Mouse (Mus musculus): ENCODE data around the gene Cpm. TPM values are rescaled to one million over a fixed set of nuclear protein-coding genes. Genes with fewer than 3 reads are reported as not detected.

The Cpm gene
- total RNA-seq, 1 experiment, result 4.8 TPM

DNA sequence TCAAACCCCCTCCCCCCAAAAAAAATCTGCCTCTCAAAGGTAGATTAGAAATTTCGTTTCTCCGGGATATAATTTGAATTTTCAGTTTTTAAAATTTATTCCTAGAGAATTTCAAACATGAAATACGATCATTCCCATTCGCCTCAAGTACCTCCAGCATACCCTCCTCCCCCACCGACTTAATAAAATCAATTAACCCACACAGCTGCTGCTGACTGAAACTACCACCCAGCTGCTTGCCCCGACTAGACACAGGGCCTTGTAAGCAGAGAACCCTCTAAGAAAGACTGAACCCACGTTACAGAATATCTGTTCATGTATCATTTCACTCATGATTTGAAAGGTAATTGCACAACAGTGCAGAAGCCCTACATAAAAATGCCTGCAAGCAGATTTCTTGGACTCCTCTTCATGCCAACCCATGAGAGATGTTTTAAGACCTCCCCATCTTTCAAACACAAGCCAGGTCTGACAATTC is 16.2 kb downstream of the Cpm start:
- H3K4me3 ChIP-seq (ENCODE audit: insufficient read depth in 1 of 2, low read depth in 1 of 2, low read length in 2 of 2, poor library complexity in 1 of 2, severe bottlenecking in 1 of 2), result no peak overlapping the region
- H3K9me3 ChIP-seq (ENCODE audit: control insufficient read depth, insufficient read depth, low read depth, low read length), result no peaks in the 10 kb centered on the region
- H3K9ac ChIP-seq (ENCODE audit: insufficient read depth, low read depth, low read length, poor library complexity, severe bottlenecking), result no peak overlapping the region
- DNase-seq (ENCODE audit: low read depth, low spot score), result no peak
- H3K36me3 ChIP-seq (ENCODE audit: control insufficient read depth, insufficient read depth, low read length, poor library complexity, severe bottlenecking), result no peaks in the 10 kb centered on the region
- TF ChIP-seq CHD2 (IDR thresholded peaks at IDR 0.05; ENCODE audit: low read depth, low read length) (no peak), HCFC1 (IDR thresholded peaks at IDR 0.05; ENCODE audit: borderline replicate concordance, insufficient read depth, low read length) (no peak), ZC3H11A (IDR thresholded peaks at IDR 0.05; ENCODE audit: borderline replicate concordance, low read depth, low read length) (no peak), MAFK (IDR thresholded peaks at IDR 0.05; ENCODE audit: insufficient read depth, low read depth, low read length) (no peak), ZNF384 (IDR thresholded peaks at IDR 0.05; ENCODE audit: low read depth, low read length) (no peak)
- in situ Hi-C loops (cut with MboI; ENCODE audit: low sequenced_read_pairs in 2 of 2, unreplicated experiment in 2 of 2), result no loop called here
- H3K27ac ChIP-seq (ENCODE audit: insufficient read depth, low read depth, low read length, poor library complexity, severe bottlenecking), result no peak overlapping the region
- peaks cover 9 to 12% of the 10 kb centered on the region in 2 experiments for H3K4me1 ChIP-seq (ENCODE audit: control insufficient read depth in 2 of 2, insufficient read depth in 2 of 2, low read length in 2 of 2, poor library complexity in 1 of 2)

DNA sequence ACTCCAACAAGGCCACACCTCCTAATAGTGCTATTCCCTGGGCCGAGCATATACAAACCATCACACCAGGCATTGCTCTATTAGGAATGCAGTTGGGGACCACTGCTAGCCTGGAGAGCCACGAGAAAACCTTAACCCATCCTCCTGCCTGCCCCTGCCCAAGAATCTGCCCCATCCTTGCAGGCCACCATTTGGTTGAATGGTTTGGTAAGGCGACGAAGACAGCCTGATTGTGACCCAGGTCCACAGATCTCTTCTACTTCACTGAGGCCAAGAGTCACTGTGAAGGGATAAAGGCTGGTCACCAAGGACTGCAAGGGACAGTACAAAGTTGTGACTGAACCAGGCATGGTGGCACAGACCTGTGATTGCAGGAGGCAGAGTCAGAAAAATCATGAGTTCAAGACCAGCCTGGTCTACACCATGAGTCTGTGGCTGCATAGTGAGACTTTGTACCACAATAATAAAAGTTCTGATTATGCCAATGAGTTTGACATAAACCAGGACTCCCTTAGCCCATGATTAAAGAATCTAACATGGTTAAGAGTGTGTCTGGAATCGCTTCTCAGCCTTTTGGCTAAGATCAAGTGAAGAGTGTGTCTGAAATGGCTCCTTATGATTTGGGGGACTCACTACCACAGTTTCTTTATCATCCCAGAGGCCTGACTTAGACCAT is 17.3 kb downstream of the Cpm start:
- Histone ChIP-seq H3K36me3 (ENCODE audit: control insufficient read depth, insufficient read depth, low read length, poor library complexity, severe bottlenecking) (no peaks in the 10 kb centered on the region), H3K9ac (ENCODE audit: insufficient read depth, low read depth, low read length, poor library complexity, severe bottlenecking) (no peak overlapping the region), H3K4me1 (ENCODE audit: control insufficient read depth in 2 of 2, insufficient read depth in 2 of 2, low read length in 2 of 2, poor library complexity in 1 of 2) (peaks cover 12 to 13% of the 10 kb centered on the region in 2 experiments), H3K4me3 (ENCODE audit: insufficient read depth in 1 of 2, low read depth in 1 of 2, low read length in 2 of 2, poor library complexity in 1 of 2, severe bottlenecking in 1 of 2) (no peak overlapping the region), H3K27ac (ENCODE audit: insufficient read depth, low read depth, low read length, poor library complexity, severe bottlenecking) (no peak overlapping the region), H3K9me3 (ENCODE audit: control insufficient read depth, insufficient read depth, low read depth, low read length) (no peaks in the 10 kb centered on the region)
- in situ Hi-C loops (cut with MboI; ENCODE audit: low sequenced_read_pairs in 2 of 2, unreplicated experiment in 2 of 2), result no loop called here
- DNase-seq (ENCODE audit: low read depth, low spot score), result no peak
- TF ChIP-seq ZC3H11A (IDR thresholded peaks at IDR 0.05; ENCODE audit: borderline replicate concordance, low read depth, low read length), result no peak
- TF ChIP-seq ZNF384 (IDR thresholded peaks at IDR 0.05; ENCODE audit: low read depth, low read length), result no peak
- TF ChIP-seq MAFK (IDR thresholded peaks at IDR 0.05; ENCODE audit: insufficient read depth, low read depth, low read length), result no peak
- TF ChIP-seq CHD2 (IDR thresholded peaks at IDR 0.05; ENCODE audit: low read depth, low read length), result no peak
- no peak for TF ChIP-seq HCFC1 (IDR thresholded peaks at IDR 0.05; ENCODE audit: borderline replicate concordance, insufficient read depth, low read length)

DNA sequence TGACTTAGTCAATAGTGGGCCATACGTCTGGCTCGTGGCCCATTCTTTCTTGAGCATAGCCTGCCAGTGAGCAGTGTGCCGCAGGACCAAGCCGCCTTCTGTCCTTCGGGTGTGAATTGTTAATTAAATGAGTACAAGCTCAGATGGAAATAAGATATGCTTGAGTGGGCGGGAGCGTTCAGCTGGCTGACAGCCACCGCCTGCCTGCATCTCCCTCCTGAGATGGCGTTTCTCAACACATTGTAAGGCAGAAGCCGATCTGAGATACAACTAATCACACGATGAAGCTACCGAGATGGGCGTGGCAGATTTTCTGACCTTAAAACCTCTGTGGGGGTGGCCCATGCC is 17.8 kb downstream of the Cpm start:
- no peak for TF ChIP-seq ZNF384 (IDR thresholded peaks at IDR 0.05; ENCODE audit: low read depth, low read length)
- TF ChIP-seq CHD2 (IDR thresholded peaks at IDR 0.05; ENCODE audit: low read depth, low read length), result no peak
- TF ChIP-seq ZC3H11A (IDR thresholded peaks at IDR 0.05; ENCODE audit: borderline replicate concordance, low read depth, low read length), result no peak
- TF ChIP-seq MAFK (IDR thresholded peaks at IDR 0.05; ENCODE audit: insufficient read depth, low read depth, low read length), result no peak
- no peak for TF ChIP-seq HCFC1 (IDR thresholded peaks at IDR 0.05; ENCODE audit: borderline replicate concordance, insufficient read depth, low read length)
- H3K36me3 ChIP-seq (ENCODE audit: control insufficient read depth, insufficient read depth, low read length, poor library complexity, severe bottlenecking), result no peaks in the 10 kb centered on the region
- in situ Hi-C loops (cut with MboI; ENCODE audit: low sequenced_read_pairs in 2 of 2, unreplicated experiment in 2 of 2), result no loop called here
- H3K9me3 ChIP-seq (ENCODE audit: control insufficient read depth, insufficient read depth, low read depth, low read length), result no peaks in the 10 kb centered on the region
- DNase-seq (ENCODE audit: low read depth, low spot score), result no peak
- H3K9ac ChIP-seq (ENCODE audit: insufficient read depth, low read depth, low read length, poor library complexity, severe bottlenecking), result no peak overlapping the region
- peaks cover 11 to 12% of the 10 kb centered on the region in 2 experiments for H3K4me1 ChIP-seq (ENCODE audit: control insufficient read depth in 2 of 2, insufficient read depth in 2 of 2, low read length in 2 of 2, poor library complexity in 1 of 2)
- H3K4me3 ChIP-seq (ENCODE audit: insufficient read depth in 1 of 2, low read depth in 1 of 2, low read length in 2 of 2, poor library complexity in 1 of 2, severe bottlenecking in 1 of 2), result no peak overlapping the region
- H3K27ac ChIP-seq (ENCODE audit: insufficient read depth, low read depth, low read length, poor library complexity, severe bottlenecking), result no peak overlapping the region; the same call in 1 of the 2 replicates

DNA sequence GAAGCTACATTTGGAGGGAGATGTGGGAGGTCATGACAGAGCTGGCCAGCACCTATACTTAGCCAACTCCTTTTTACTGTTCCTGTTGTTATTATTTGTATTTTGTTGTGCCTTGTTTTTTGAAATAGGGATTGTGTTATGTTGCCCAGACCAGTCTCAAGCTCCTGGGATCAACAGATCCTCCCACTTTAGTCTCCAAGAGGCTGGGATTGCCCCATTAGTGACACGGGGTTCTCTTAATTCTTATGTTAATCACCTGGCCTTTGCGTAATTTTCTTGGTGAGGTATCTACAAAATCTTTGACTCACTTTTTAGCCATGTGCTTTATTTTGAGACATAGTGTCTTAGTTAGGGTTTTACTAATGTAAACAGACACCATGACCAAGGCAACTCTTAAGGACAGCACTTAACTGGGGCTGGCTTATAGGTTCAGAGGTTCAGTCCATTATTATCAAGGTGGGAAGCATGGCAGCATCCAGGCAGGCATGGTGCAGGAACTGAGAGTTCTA is 18.7 kb downstream of the Cpm start:
- Histone ChIP-seq H3K9ac (ENCODE audit: insufficient read depth, low read depth, low read length, poor library complexity, severe bottlenecking) (no peak overlapping the region), H3K36me3 (ENCODE audit: control insufficient read depth, insufficient read depth, low read length, poor library complexity, severe bottlenecking) (no peaks in the 10 kb centered on the region), H3K4me1 (ENCODE audit: control insufficient read depth in 2 of 2, insufficient read depth in 2 of 2, low read length in 2 of 2, poor library complexity in 1 of 2) (peaks cover 11 to 12% of the 10 kb centered on the region in 2 experiments), H3K4me3 (ENCODE audit: insufficient read depth in 1 of 2, low read depth in 1 of 2, low read length in 2 of 2, poor library complexity in 1 of 2, severe bottlenecking in 1 of 2) (no peak overlapping the region), H3K27ac (ENCODE audit: insufficient read depth, low read depth, low read length, poor library complexity, severe bottlenecking) (no peak overlapping the region), H3K9me3 (ENCODE audit: control insufficient read depth, insufficient read depth, low read depth, low read length) (no peaks in the 10 kb centered on the region)
- DNase-seq (ENCODE audit: low read depth, low spot score), result no peak
- no peak for TF ChIP-seq ZC3H11A (IDR thresholded peaks at IDR 0.05; ENCODE audit: borderline replicate concordance, low read depth, low read length)
- no peak for TF ChIP-seq HCFC1 (IDR thresholded peaks at IDR 0.05; ENCODE audit: borderline replicate concordance, insufficient read depth, low read length)
- no peak for TF ChIP-seq MAFK (IDR thresholded peaks at IDR 0.05; ENCODE audit: insufficient read depth, low read depth, low read length)
- TF ChIP-seq ZNF384 (IDR thresholded peaks at IDR 0.05; ENCODE audit: low read depth, low read length), result no peak
- no peak for TF ChIP-seq CHD2 (IDR thresholded peaks at IDR 0.05; ENCODE audit: low read depth, low read length)
- in situ Hi-C loops (cut with MboI; ENCODE audit: low sequenced_read_pairs in 2 of 2, unreplicated experiment in 2 of 2), result no loop called here
